ENCODE assay signal across 23 mouse cellular contexts in genomic region chr2:125665909-125666308, GRCm38 (mm10). TPM values are rescaled to one million over a fixed set of nuclear protein-coding genes. Genes with fewer than 3 reads are reported as not detected.
DNase-seq lines count a peak whose midpoint lies in the region; ATAC-seq and TF ChIP-seq lines count a peak whose summit lies in the region.
"Had no signal": no experiment of that assay in that cellular context is flagged by ENCODE, and none has a peak within 500 bp of the region (broad histone marks: within the 10 kb centered on the region; RNA-seq: fewer than 3 reads in every experiment).

No protein-coding gene starts in this region.

- no peak overlapping the region for H3K9ac ChIP-seq in MEL (ENCODE audit: control insufficient read depth, low read depth, low read length, poor library complexity, severe bottlenecking)
- peak overlapping the region; percentile 24; the same call in 1 of the 2 replicates for H3K9ac ChIP-seq in liver, embryonic 12.5 days
- H3K9ac ChIP-seq: embryonic facial prominence, embryonic 15.5 days; midbrain, embryonic 12.5 days had no signal

- TF ChIP-seq POLR2A in MEL (IDR thresholded peaks at IDR 0.05; ENCODE audit: control insufficient read depth in 1 of 2, insufficient read depth in 1 of 2, low read depth in 1 of 2, low read length in 2 of 2, poor library complexity in 1 of 2) = no peak

- peak; percentile 90 for ATAC-seq in liver, embryonic 12.5 days
- ATAC-seq in megakaryocyte progenitor cell, adult 5-6 weeks (replicated peaks; ENCODE audit: poor library complexity) = peak; percentile 18; the same call in 1 of the 2 replicates
- ATAC-seq: activated CD4-positive, CD25-positive, alpha-beta regulatory T cell, adult 4 months; forebrain, embryonic 16.5 days; hindbrain, embryonic 16.5 days had no signal

- no peaks in the 10 kb centered on the region for H3K9me3 ChIP-seq in MEL (replicated peaks; ENCODE audit: insufficient read depth, low read length)
- H3K9me3 ChIP-seq in liver, embryonic 12.5 days (replicated peaks) = no peaks in the 10 kb centered on the region
- H3K9me3 ChIP-seq in midbrain, embryonic 10.5 days (replicated peaks) = no peaks in the 10 kb centered on the region
- H3K9me3 ChIP-seq: embryonic facial prominence, embryonic 15.5 days; forebrain, embryonic 10.5 days; hindbrain, embryonic 10.5 days; midbrain, embryonic 12.5 days had no signal

- 36% methylated on average over 4 of the region's 4 CpGs for WGBS in liver, embryonic 12.5 days (ENCODE audit: insufficient replicate concordance)
- WGBS in midbrain, embryonic 10.5 days = 85% methylated on average over 4 of the region's 4 CpGs

- TF ChIP-seq EP300 in MEL (IDR thresholded peaks at IDR 0.05; ENCODE audit: low read depth in 1 of 2, low read length in 2 of 2) = peak in 1 of 2 experiments; percentile 14; a peak in 2 of 4 replicates

- H3K4me3 ChIP-seq in MEL (ENCODE audit: control insufficient read depth in 1 of 2, insufficient read depth in 1 of 2, low read depth in 2 of 2, low read length in 2 of 2) = peak overlapping the region in 1 of 2 experiments; percentile 25; a peak in 1 of 4 replicates
- no peak overlapping the region for H3K4me3 ChIP-seq in liver, embryonic 12.5 days
- H3K4me3 ChIP-seq in midbrain, embryonic 10.5 days = no peak overlapping the region
- H3K4me3 ChIP-seq: embryonic facial prominence, embryonic 15.5 days; forebrain, embryonic 10.5 days; hindbrain, embryonic 10.5 days; left cerebral cortex, adult 2 months; midbrain, embryonic 12.5 days had no signal

- DNase-seq in MEL (ENCODE audit: low read depth, low spot score) = peak; percentile 34
- DNase-seq in c-Kit-positive CD71-positive TER-119-positive erythroid progenitor cells, embryonic 14.5 days (ENCODE audit: low spot score) = peak; percentile 53
- no peak for DNase-seq in adrenal gland, postnatal 36 days
- no peak for DNase-seq in adrenal gland, adult 18-20 months (ENCODE audit: low spot score in 2 of 2)
- no peak for DNase-seq in midbrain, embryonic 10.5 days (ENCODE audit: low spot score)
- DNase-seq: adrenal gland, postnatal 10 days; cerebellum, adult 9-10 months; gastrocnemius, postnatal 25 days; kidney, adult 18-20 months; kidney, postnatal 4 days; right cerebral cortex, postnatal 25 days; thymus, adult 2 months; thymus, postnatal 4 days had no signal

- no peaks in the 10 kb centered on the region for H3K27me3 ChIP-seq in MEL (ENCODE audit: control insufficient read depth in 1 of 2, insufficient read depth in 2 of 2, low read length in 2 of 2)
- H3K27me3 ChIP-seq in liver, embryonic 12.5 days (replicated peaks) = peaks cover 4% of the 10 kb centered on the region; the same call in 1 of the 2 replicates
- H3K27me3 ChIP-seq in midbrain, embryonic 10.5 days (ENCODE audit: low read depth, poor library complexity, severe bottlenecking) = peaks cover 4% of the 10 kb centered on the region
- H3K27me3 ChIP-seq: embryonic facial prominence, embryonic 15.5 days had no signal

- H3K4me1 ChIP-seq in MEL (ENCODE audit: control insufficient read depth in 1 of 2, insufficient read depth in 2 of 2, low read length in 2 of 2) = peaks cover 19 to 36% of the 10 kb centered on the region in 2 experiments
- peaks cover 70% of the 10 kb centered on the region for H3K4me1 ChIP-seq in liver, embryonic 12.5 days
- peaks cover 1% of the 10 kb centered on the region; the same call in 1 of the 2 replicates for H3K4me1 ChIP-seq in midbrain, embryonic 10.5 days

- H3K79me2 ChIP-seq in MEL (ENCODE audit: control insufficient read depth, insufficient read depth, low read length, poor library complexity) = no peaks in the 10 kb centered on the region

- TF ChIP-seq RAD21 in MEL (IDR thresholded peaks at IDR 0.05; ENCODE audit: low read depth, low read length) = no peak

- peak overlapping the region; percentile 38 for H3K4me2 ChIP-seq in liver, embryonic 12.5 days
- H3K4me2 ChIP-seq: embryonic facial prominence, embryonic 15.5 days; midbrain, embryonic 12.5 days had no signal

- peaks cover 0 to 32% of the 10 kb centered on the region in 2 experiments; a peak in 2 of 4 replicates for H3K36me3 ChIP-seq in MEL (ENCODE audit: control insufficient read depth in 1 of 2, insufficient read depth in 2 of 2, low read length in 2 of 2)
- H3K36me3 ChIP-seq in liver, embryonic 12.5 days = no peaks in the 10 kb centered on the region
- no peaks in the 10 kb centered on the region for H3K36me3 ChIP-seq in midbrain, embryonic 10.5 days
- H3K36me3 ChIP-seq: embryonic facial prominence, embryonic 15.5 days; forebrain, embryonic 10.5 days; hindbrain, embryonic 10.5 days; midbrain, embryonic 12.5 days had no signal

- H3K27ac ChIP-seq in MEL (ENCODE audit: control insufficient read depth, low read depth, low read length) = peak overlapping the region; percentile 36
- peak overlapping the region; percentile 75 for H3K27ac ChIP-seq in liver, embryonic 12.5 days
- no peak overlapping the region for H3K27ac ChIP-seq in midbrain, embryonic 10.5 days (replicated peaks)
- H3K27ac ChIP-seq: embryonic facial prominence, embryonic 15.5 days; forebrain, embryonic 10.5 days; hindbrain, embryonic 10.5 days; left cerebral cortex, adult 2 months; midbrain, embryonic 12.5 days had no signal

- TF ChIP-seq CTCF in MEL (IDR thresholded peaks at IDR 0.05 in 2 of 3, conservative IDR thresholded peaks at IDR 0.05 in 1 of 3; ENCODE audit: control insufficient read depth in 1 of 3, insufficient read depth in 1 of 3, low read depth in 2 of 3, low read length in 3 of 3, poor library complexity in 1 of 3, severe bottlenecking in 1 of 3) = no peak

TF ChIP-seq in MEL, 35 proteins besides CTCF, POLR2A, EP300 and RAD21:
- TF ChIP-seq E2F4 (IDR thresholded peaks at IDR 0.05; ENCODE audit: borderline replicate concordance, low read depth, low read length) (no peak), TCF12 (IDR thresholded peaks at IDR 0.05; ENCODE audit: low read depth, low read length) (peak; percentile 44; the same call in 1 of the 2 replicates), GATA1 (IDR thresholded peaks at IDR 0.05; ENCODE audit: low read depth, low read length) (peak; percentile 35; the same call in 1 of the 2 replicates)

RNA-seq across cellular contexts. Expression of gene Eid1, which starts 7.0 kb away (rescaled TPM):
- 16.4 and 16.6 TPM in 2 replicates for total RNA-seq in MEL (2012; rRNA removed)
- 10 to 100 TPM in 1 of 2 experiments, not detected in 1; 33.9 TPM for polyA plus RNA-seq in MEL (2012; ENCODE audit: insufficient read depth in 1 of 2, insufficient read length in 2 of 2, low read depth in 1 of 2, low replicate concordance in 2 of 2, missing spikeins in 1 of 2)
- polyA plus RNA-seq in liver, embryonic 12.5 days (2016; fragmentation: Nextera tagmentation; extraction: Ambion mirVana) = 59.9 and 61.6 TPM in 2 replicates
- 74.1 and 74.9 TPM in 2 replicates for total RNA-seq in megakaryocyte progenitor cell, adult 5-6 weeks (2015)
- total RNA-seq in megakaryocyte progenitor cell, adult 5-6 weeks (2017) = 115 and 118 TPM in 2 replicates
- total RNA-seq in adrenal gland, postnatal 36 days (2021) = 100 to 1,000 TPM; 118 to 132 TPM
- total RNA-seq in adrenal gland, adult 18-20 months (2021) = 100 to 1,000 TPM; 108 to 126 TPM
- polyA plus RNA-seq in midbrain, embryonic 10.5 days (2016; fragmentation: Nextera tagmentation; extraction: Ambion mirVana) = 125 and 148 TPM in 2 replicates

RNA-seq across cellular contexts. Expression of gene Cep152, which starts 41.0 kb away (rescaled TPM):
- 11.7 and 13.9 TPM in 2 replicates for total RNA-seq in MEL (2012; rRNA removed)
- 10 to 100 TPM in 1 of 2 experiments, not detected in 1; 14.1 TPM for polyA plus RNA-seq in MEL (2012; ENCODE audit: insufficient read depth in 1 of 2, insufficient read length in 2 of 2, low read depth in 1 of 2, low replicate concordance in 2 of 2, missing spikeins in 1 of 2)
- 7.0 and 7.2 TPM in 2 replicates for polyA plus RNA-seq in liver, embryonic 12.5 days (2016; fragmentation: Nextera tagmentation; extraction: Ambion mirVana)
- total RNA-seq in megakaryocyte progenitor cell, adult 5-6 weeks (2015) = 6.4 and 7.1 TPM in 2 replicates
- 19.3 and 20.6 TPM in 2 replicates for total RNA-seq in megakaryocyte progenitor cell, adult 5-6 weeks (2017)
- 1 to 10 TPM; 2.6 to 2.7 TPM for total RNA-seq in adrenal gland, postnatal 36 days (2021)
- total RNA-seq in adrenal gland, adult 18-20 months (2021) = 1 to 10 TPM; 2.7 to 2.9 TPM
- polyA plus RNA-seq in midbrain, embryonic 10.5 days (2016; fragmentation: Nextera tagmentation; extraction: Ambion mirVana) = 9.8 and 10.2 TPM in 2 replicates

RNA-seq across cellular contexts. Expression of gene Shc4, which starts 58.0 kb away (rescaled TPM):
- 1.1 and 1.3 TPM in 2 replicates for total RNA-seq in MEL (2012; rRNA removed)
- polyA plus RNA-seq in MEL (2012; ENCODE audit: insufficient read depth in 1 of 2, insufficient read length in 2 of 2, low read depth in 1 of 2, low replicate concordance in 2 of 2, missing spikeins in 1 of 2) = under 1 TPM in 1 of 2 experiments, not detected in 1; 0.38 TPM
- 0.82 and 0.96 TPM in 2 replicates for polyA plus RNA-seq in liver, embryonic 12.5 days (2016; fragmentation: Nextera tagmentation; extraction: Ambion mirVana)
- total RNA-seq in megakaryocyte progenitor cell, adult 5-6 weeks (2015) = 0.52 and 0.64 TPM in 2 replicates
- 0.12 and 0.74 TPM in 2 replicates for total RNA-seq in megakaryocyte progenitor cell, adult 5-6 weeks (2017)
- 1 to 10 TPM; 3.2 to 3.4 TPM for total RNA-seq in adrenal gland, postnatal 36 days (2021)
- total RNA-seq in adrenal gland, adult 18-20 months (2021) = 1 to 10 TPM; 2.8 to 3.0 TPM
- polyA plus RNA-seq in midbrain, embryonic 10.5 days (2016; fragmentation: Nextera tagmentation; extraction: Ambion mirVana) = 1.3 TPM in 2 replicates

Comparison
In these comparisons a context has a peak if more than half of its experiments do, and no peak if none do; other contexts are left out.
1. DNase-seq: peak in MEL (single experiment) and c-Kit-positive CD71-positive TER-119-positive erythroid progenitor cells, embryonic 14.5 days (single experiment); none in adrenal gland, postnatal 36 days (0 of 2), adrenal gland, adult 18-20 months (0 of 2) and midbrain, embryonic 10.5 days (single experiment).